Mouse (Mus musculus): ENCODE results near the gene B4galt2. TPM values are rescaled to one million over a fixed set of nuclear protein-coding genes. Genes with fewer than 3 reads are reported as not detected.

Gene B4galt2
- polyA plus RNA-seq, 1 experiment from 2014 or later: 73.6 TPM

GRCm38 (mm10) chr4:117841566-117841965, 41.7 kb downstream of the B4galt2 start:
- Histone ChIP-seq H3K9me3 (ENCODE audit: control insufficient read depth, low read length) (no peaks in the 10 kb centered on the region), H3K27ac (ENCODE audit: low read depth, low read length) (no peak overlapping the region)
- WGBS: 64% methylated on average over 3 of the region's 3 CpGs

GRCm38 (mm10) chr4:117840821-117841220, 42.5 kb downstream of the B4galt2 start:
- no peaks in the 10 kb centered on the region for H3K27me3 ChIP-seq (ENCODE audit: control insufficient read depth, insufficient read depth, low read length)

More at GRCm38 (mm10) chr4:117841566-117841965, 41.7 kb downstream of the B4galt2 start:
- no peaks in the 10 kb centered on the region for H3K36me3 ChIP-seq (ENCODE audit: control insufficient read depth, insufficient read depth, low read length)
- no peaks in the 10 kb centered on the region for H3K4me1 ChIP-seq (ENCODE audit: control insufficient read depth, insufficient read depth, low read length)
- H3K4me2 ChIP-seq (ENCODE audit: low read depth, low read length): no peak overlapping the region
- H3K27me3 ChIP-seq (ENCODE audit: control insufficient read depth, insufficient read depth, low read length): no peaks in the 10 kb centered on the region
- no peak for ATAC-seq (ENCODE audit: low read depth)
- no peak overlapping the region for H3K9ac ChIP-seq (replicated peaks; ENCODE audit: low read depth, low read length)
- no peak overlapping the region for H3K4me3 ChIP-seq (ENCODE audit: low read depth, low read length)

GRCm38 (mm10) chr4:117839366-117839765, 43.9 kb downstream of the B4galt2 start:
- H3K27ac ChIP-seq (ENCODE audit: low read depth, low read length): no peak overlapping the region
- no peak overlapping the region for H3K4me2 ChIP-seq (ENCODE audit: low read depth, low read length)
- ATAC-seq (ENCODE audit: low read depth): no peak
- H3K9ac ChIP-seq (replicated peaks; ENCODE audit: low read depth, low read length): no peak overlapping the region
- no peak overlapping the region for H3K4me3 ChIP-seq (ENCODE audit: low read depth, low read length)
- H3K9me3 ChIP-seq (ENCODE audit: control insufficient read depth, low read length): no peaks in the 10 kb centered on the region
- peaks cover 6% of the 10 kb centered on the region; the same call in 1 of the 2 replicates for H3K4me1 ChIP-seq (ENCODE audit: control insufficient read depth, insufficient read depth, low read length)
- no peaks in the 10 kb centered on the region for H3K36me3 ChIP-seq (ENCODE audit: control insufficient read depth, insufficient read depth, low read length)
- no peaks in the 10 kb centered on the region for H3K27me3 ChIP-seq (ENCODE audit: control insufficient read depth, insufficient read depth, low read length)
- WGBS: 85% methylated on average over 6 of the region's 6 CpGs

More at GRCm38 (mm10) chr4:117840821-117841220, 42.5 kb downstream of the B4galt2 start:
- ATAC-seq (ENCODE audit: low read depth): no peak
- H3K36me3 ChIP-seq (ENCODE audit: control insufficient read depth, insufficient read depth, low read length): no peaks in the 10 kb centered on the region
- no peak overlapping the region for H3K4me2 ChIP-seq (ENCODE audit: low read depth, low read length)
- no peak overlapping the region for H3K4me3 ChIP-seq (ENCODE audit: low read depth, low read length)
- H3K9ac ChIP-seq (replicated peaks; ENCODE audit: low read depth, low read length): no peak overlapping the region
- 93% methylated on average over 5 of the region's 5 CpGs for WGBS
- no peak overlapping the region for H3K27ac ChIP-seq (ENCODE audit: low read depth, low read length)
- H3K9me3 ChIP-seq (ENCODE audit: control insufficient read depth, low read length): no peaks in the 10 kb centered on the region
- no peaks in the 10 kb centered on the region for H3K4me1 ChIP-seq (ENCODE audit: control insufficient read depth, insufficient read depth, low read length)

- H3K27me3 ChIP-seq (ENCODE audit: control insufficient read depth, insufficient read depth, low read length): no peaks in the 10 kb centered on the region
- H3K4me1 ChIP-seq (ENCODE audit: control insufficient read depth, insufficient read depth, low read length): peaks cover 7% of the 10 kb centered on the region; the same call in 1 of the 2 replicates
- WGBS: 63% methylated on average over 4 of the region's 4 CpGs
- H3K36me3 ChIP-seq (ENCODE audit: control insufficient read depth, insufficient read depth, low read length): no peaks in the 10 kb centered on the region
- no peak overlapping the region for H3K9ac ChIP-seq (replicated peaks; ENCODE audit: low read depth, low read length)
- H3K4me2 ChIP-seq (ENCODE audit: low read depth, low read length): no peak overlapping the region
- no peak for ATAC-seq (ENCODE audit: low read depth)
- no peak overlapping the region for H3K4me3 ChIP-seq (ENCODE audit: low read depth, low read length)
- H3K27ac ChIP-seq (ENCODE audit: low read depth, low read length): no peak overlapping the region
- no peaks in the 10 kb centered on the region for H3K9me3 ChIP-seq (ENCODE audit: control insufficient read depth, low read length)
Observed at GRCm38 (mm10) chr4:117837271-117837670, 46.0 kb downstream of the B4galt2 start.

GRCm38 (mm10) chr4:117836204-117836767, 47.0 kb downstream of the B4galt2 start:
- Histone ChIP-seq H3K9ac (replicated peaks; ENCODE audit: low read depth, low read length) (peak overlapping the region; percentile 82), H3K27ac (ENCODE audit: low read depth, low read length) (peak overlapping the region; percentile 88), H3K27me3 (ENCODE audit: control insufficient read depth, insufficient read depth, low read length) (no peaks in the 10 kb centered on the region), H3K4me3 (ENCODE audit: low read depth, low read length) (peak overlapping the region; percentile 79), H3K9me3 (ENCODE audit: control insufficient read depth, low read length) (no peaks in the 10 kb centered on the region), H3K4me2 (ENCODE audit: low read depth, low read length) (peak overlapping the region; percentile 87), H3K4me1 (ENCODE audit: control insufficient read depth, insufficient read depth, low read length) (peaks cover 7% of the 10 kb centered on the region; the same call in 1 of the 2 replicates), H3K36me3 (ENCODE audit: control insufficient read depth, insufficient read depth, low read length) (no peaks in the 10 kb centered on the region)
- WGBS: under 1% methylated on average over 46 of the region's 48 CpGs
- peak; percentile 92 for ATAC-seq (ENCODE audit: low read depth)

- Histone ChIP-seq H3K27ac (ENCODE audit: low read depth, low read length) (peak overlapping the region; percentile 88), H3K4me3 (ENCODE audit: low read depth, low read length) (peak overlapping the region; percentile 79), H3K4me1 (ENCODE audit: control insufficient read depth, insufficient read depth, low read length) (peaks cover 7% of the 10 kb centered on the region; the same call in 1 of the 2 replicates), H3K36me3 (ENCODE audit: control insufficient read depth, insufficient read depth, low read length) (no peaks in the 10 kb centered on the region), H3K9ac (replicated peaks; ENCODE audit: low read depth, low read length) (peak overlapping the region; percentile 82), H3K27me3 (ENCODE audit: control insufficient read depth, insufficient read depth, low read length) (no peaks in the 10 kb centered on the region), H3K9me3 (ENCODE audit: control insufficient read depth, low read length) (no peaks in the 10 kb centered on the region), H3K4me2 (ENCODE audit: low read depth, low read length) (peak overlapping the region; percentile 87)
- under 1% methylated on average over 53 of the region's 60 CpGs for WGBS
- peak; percentile 49 for ATAC-seq (ENCODE audit: low read depth)
Observed at GRCm38 (mm10) chr4:117835531-117836111, 47.7 kb downstream of the B4galt2 start.

- Histone ChIP-seq H3K4me1 (ENCODE audit: control insufficient read depth, insufficient read depth, low read length) (peaks cover 7% of the 10 kb centered on the region), H3K9ac (replicated peaks; ENCODE audit: low read depth, low read length) (peak overlapping the region; percentile 82), H3K9me3 (ENCODE audit: control insufficient read depth, low read length) (no peaks in the 10 kb centered on the region), H3K4me2 (ENCODE audit: low read depth, low read length) (peak overlapping the region; percentile 87), H3K27ac (ENCODE audit: low read depth, low read length) (peak overlapping the region; percentile 88), H3K27me3 (ENCODE audit: control insufficient read depth, insufficient read depth, low read length) (no peaks in the 10 kb centered on the region), H3K36me3 (ENCODE audit: control insufficient read depth, insufficient read depth, low read length) (no peaks in the 10 kb centered on the region), H3K4me3 (ENCODE audit: low read depth, low read length) (peak overlapping the region; percentile 79)
- WGBS: under 1% methylated on average over 35 of the region's 36 CpGs
- peak; percentile 27 for ATAC-seq (ENCODE audit: low read depth)
Observed at GRCm38 (mm10) chr4:117834845-117835530, 48.3 kb downstream of the B4galt2 start.

- Histone ChIP-seq H3K27me3 (ENCODE audit: control insufficient read depth, insufficient read depth, low read length) (no peaks in the 10 kb centered on the region), H3K36me3 (ENCODE audit: control insufficient read depth, insufficient read depth, low read length) (no peaks in the 10 kb centered on the region), H3K4me1 (ENCODE audit: control insufficient read depth, insufficient read depth, low read length) (peaks cover 7% of the 10 kb centered on the region), H3K9me3 (ENCODE audit: control insufficient read depth, low read length) (no peaks in the 10 kb centered on the region), H3K4me2 (ENCODE audit: low read depth, low read length) (peak within 1 kb of the TSS; percentile 87), H3K4me3 (ENCODE audit: low read depth, low read length) (peak within 1 kb of the TSS; percentile 79), H3K27ac (ENCODE audit: low read depth, low read length) (peak within 1 kb of the TSS; percentile 88), H3K9ac (replicated peaks; ENCODE audit: low read depth, low read length) (peak within 1 kb of the TSS; percentile 82)
- 27% methylated on average over 3 of the region's 3 CpGs for WGBS
- no peak for ATAC-seq (ENCODE audit: low read depth)
Observed at GRCm38 (mm10) chr4:117834457-117834844, 48.8 kb downstream of the B4galt2 start, which contains the start of gene Slc6a9. TSS of gene Slc6a9 (plus strand) at chr4:117834506.

Measured in neural tube, embryonic 14.5 days (tissue).